Mouse (Mus musculus): ENCODE data around the gene Slc25a33.

Gene Slc25a33

DNA sequence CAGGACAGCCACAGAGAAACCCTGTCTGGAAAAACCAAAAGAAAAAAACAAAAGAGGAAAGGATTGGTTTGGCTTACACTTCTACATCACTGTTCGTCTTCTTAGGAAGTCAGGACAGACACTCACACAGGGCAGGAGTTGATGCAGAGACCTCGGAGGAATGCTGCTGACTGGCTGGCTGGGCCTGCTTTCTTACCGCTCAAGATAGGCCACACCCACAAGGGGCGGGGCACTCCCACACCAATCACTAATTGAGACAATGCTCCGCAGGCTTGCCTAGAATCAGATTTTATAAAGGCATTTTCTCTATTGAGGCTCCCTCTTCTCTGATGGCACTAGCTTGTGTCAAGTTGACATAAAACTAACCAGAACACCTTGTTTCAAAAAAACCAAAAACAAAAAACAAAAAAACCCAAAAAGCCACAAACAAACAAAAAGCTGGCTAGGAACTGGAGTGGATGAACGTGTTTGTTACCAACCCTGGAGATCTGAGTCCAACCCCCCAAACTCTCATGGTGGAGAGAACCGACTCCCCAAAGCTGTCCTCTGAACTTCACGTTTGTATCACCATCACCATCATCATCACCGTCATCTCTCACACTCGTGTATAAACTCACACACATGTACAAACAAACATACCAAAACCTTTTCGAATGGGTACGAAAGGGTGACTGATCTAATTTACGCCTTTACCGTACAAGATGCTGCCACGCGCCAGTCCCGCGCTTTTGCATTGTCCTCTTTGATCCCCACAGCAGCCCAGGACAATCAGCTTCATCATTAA is 72.5 kb downstream of the Slc25a33 start:
- no peak for ATAC-seq (ENCODE audit: insufficient number of reproducible peaks, low FRiP score, low TSS enrichment)

DNA sequence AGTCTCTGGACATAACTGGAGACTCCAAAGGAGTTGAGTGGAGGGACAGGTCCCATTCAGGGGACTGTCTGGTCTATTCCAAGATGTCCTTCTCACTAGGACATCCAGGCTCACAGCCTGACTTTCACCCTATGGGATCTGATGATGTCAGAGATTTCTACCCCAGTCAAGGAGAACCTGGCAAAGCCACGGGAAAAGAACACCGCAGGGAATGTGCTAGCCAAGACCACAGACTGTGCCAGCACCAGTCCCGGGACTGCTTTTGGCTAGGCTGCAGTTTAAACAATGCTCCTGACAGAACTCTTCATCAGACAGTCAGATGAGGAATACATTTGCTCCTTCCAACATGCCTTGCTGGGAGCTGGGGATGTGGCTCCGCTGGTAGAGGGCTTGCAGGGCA is 74.1 kb downstream of the Slc25a33 start:
- ATAC-seq (ENCODE audit: insufficient number of reproducible peaks, low FRiP score, low TSS enrichment): no peak

DNA sequence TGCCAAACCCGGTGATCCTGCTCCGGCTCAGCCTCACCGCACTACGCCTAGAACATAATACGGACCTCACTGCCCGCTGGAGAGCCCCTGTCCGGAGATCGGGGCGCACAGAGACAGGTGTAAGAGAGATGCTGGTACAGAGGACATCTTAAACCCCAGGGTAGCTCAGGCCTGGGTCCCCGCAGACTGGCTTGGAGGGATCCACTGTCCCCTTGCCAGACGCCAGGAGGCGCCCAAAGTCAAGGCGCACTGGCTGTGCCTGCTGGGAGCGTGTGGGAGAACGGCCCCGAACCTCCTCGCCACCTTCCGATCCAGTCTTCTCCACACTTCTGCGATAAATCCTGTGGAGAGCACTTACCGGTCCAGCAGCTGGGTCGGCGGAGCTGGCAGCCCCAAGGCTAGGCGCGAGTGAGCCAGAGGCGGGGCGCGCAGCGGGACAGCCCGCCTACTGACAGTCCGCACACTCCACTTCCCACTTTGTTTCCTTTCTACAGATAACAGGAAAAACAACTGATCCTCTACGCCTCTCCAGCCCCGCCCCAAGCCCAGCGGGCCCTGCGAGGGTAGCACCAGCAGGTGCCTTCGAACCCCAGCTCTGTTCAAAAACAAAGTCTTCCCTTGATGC is 75.8 kb downstream of the Slc25a33 start:
- peak; percentile 68; the same call in 1 of the 2 replicates for ATAC-seq (ENCODE audit: insufficient number of reproducible peaks, low FRiP score, low TSS enrichment)

DNA sequence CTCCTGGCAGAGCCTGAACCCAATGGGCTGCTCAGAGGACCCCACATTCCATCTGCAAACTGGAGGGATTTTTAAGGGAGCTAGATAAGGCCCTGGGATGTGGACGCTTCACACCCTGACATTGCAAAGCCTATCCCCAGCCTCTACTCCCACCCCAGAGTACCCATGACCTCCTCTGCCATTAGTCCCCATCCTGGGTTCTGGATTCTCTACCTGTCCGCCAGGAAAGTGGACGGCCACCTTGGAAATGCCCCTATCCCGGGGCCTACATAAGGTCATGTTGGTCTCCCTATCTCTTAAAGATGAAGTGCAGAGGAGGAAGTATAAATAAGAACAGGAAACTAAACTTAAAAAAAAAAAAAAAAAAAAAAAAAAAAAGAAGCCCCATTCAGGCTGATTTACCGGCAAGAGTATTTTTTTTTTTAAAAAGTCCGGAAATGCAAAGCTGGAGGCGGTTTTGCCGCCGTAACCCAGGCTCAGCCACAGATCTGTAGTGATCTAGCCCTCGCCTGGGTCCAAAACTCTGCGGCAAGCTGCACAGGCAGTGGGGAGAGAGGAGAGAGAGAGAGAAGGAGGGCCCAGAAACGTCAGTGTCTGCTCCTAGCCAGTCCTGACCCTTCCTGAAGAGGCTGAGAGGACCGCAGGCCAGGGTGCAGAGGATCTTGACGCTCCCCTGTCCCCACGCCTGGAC is 76.4 kb downstream of the Slc25a33 start:
- ATAC-seq (ENCODE audit: insufficient number of reproducible peaks, low FRiP score, low TSS enrichment): 0 out of 2 replicates have a peak, but pooled peaks have one; percentile 40

DNA sequence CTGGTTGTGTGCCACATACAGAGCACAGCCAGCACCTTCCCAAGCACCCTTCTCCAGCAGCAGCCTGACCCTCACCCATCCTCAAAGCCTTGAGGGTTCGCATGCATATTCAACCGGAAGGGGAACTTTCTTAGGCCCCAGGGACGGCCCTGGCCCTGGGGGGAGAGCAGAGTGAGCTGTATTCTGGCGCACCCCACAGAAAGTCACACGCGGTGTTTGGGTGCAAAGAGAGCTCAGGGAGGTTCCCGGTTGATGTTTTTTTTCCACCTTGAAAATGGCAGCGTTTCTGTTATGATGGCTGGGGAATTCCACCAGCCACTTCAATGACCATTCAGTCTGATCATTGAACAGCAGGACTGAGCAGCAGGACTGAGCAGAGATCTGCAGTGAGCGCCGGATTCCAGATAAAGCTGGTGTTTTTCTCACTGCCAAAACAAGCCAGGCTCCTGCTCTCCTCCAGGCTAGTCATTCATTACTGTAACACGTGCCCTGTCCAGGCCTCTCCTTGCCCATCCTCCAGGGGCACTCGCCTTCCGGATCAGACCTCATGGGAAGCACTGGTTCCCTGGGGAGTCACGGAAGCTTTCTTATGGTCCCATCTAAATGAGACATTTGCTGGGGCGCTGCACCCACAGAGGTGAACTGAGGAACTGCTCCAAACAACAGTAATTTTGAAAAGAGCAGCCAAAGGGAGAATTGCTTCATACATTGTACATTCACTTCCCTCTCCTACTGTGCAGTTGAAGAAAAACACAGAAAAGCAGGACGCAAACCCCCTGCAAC is 77.7 kb downstream of the Slc25a33 start:
- no peak for ATAC-seq (ENCODE audit: insufficient number of reproducible peaks, low FRiP score, low TSS enrichment)
